Mouse (Mus musculus): ENCODE measurements around the gene Cyb561d2. TPM values are rescaled to one million over a fixed set of nuclear protein-coding genes. Genes with fewer than 3 reads are reported as not detected.

Cyb561d2 gene
- polyA plus RNA-seq, 1 experiment from 2014 or later, result 34.7 TPM

DNA sequence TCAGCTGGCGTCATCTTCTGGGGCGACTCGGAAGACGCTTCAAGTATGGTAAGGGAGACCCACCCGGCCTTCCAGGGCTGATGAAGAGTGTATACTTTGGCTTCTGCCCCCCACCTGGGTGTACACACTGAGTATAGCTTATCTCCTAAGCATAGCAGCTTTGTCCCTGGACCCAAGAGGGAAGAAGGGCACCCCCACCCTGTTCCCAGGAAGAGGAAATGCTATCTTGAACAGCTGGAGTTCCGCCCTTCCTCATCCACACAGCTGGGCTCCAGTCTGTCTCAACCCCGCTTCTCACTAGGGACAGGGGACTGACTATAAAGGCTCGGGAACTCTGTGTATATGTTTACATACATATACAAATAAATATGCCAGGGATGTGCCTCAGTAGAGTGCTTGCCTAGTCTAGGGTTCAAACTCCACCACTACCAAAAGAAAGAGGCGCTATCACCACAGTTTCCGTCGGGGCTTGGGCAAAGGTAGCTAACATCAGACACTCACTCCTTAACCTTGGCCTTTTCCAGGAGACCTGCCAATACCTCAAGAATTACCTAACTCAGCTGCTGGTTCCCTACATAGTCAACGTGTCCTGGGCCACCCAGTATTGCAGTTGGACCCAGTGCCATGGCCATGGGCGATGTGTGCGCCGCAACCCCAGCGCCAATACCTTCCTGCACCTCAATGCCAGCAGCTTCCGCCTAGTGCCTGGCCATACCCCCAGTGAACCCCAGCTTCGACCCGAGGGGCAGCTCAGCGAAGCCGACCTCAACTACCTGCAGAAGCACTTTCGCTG is 29.7 kb upstream of the Cyb561d2 start:
- peaks cover 12% of the 10 kb centered on the region; the same call in 1 of the 2 replicates for H3K4me1 ChIP-seq (ENCODE audit: insufficient read depth, low read depth, low read length)
- no peaks in the 10 kb centered on the region for H3K9me3 ChIP-seq (ENCODE audit: low read length)
- peak; percentile 52 for DNase-seq (ENCODE audit: low spot score)
- no peak overlapping the region for H3K9ac ChIP-seq (replicated peaks; ENCODE audit: low read depth)
- no peak for TF ChIP-seq CTCF (IDR thresholded peaks at IDR 0.05)
- TF ChIP-seq EP300 (IDR thresholded peaks at IDR 0.05), result peak; percentile 97
- no peaks in the 10 kb centered on the region for H3K27me3 ChIP-seq (replicated peaks; ENCODE audit: insufficient read depth, low read length)
- H3K27ac ChIP-seq (ENCODE audit: low read length), result peak overlapping the region; percentile 66
- H3K36me3 ChIP-seq (ENCODE audit: insufficient read depth, low read length), result peaks cover 8% of the 10 kb centered on the region; the same call in 1 of the 2 replicates
- 78% methylated on average over 22 of the region's 22 CpGs for WGBS
- ATAC-seq, result peak; percentile 6
- no peak overlapping the region for H3K4me3 ChIP-seq (ENCODE audit: low read depth, low read length)
- 0 out of 2 replicates have a peak overlapping the region, but pooled peaks have one; percentile 70 for H3K4me2 ChIP-seq (replicated peaks; ENCODE audit: low read depth, low read length)

DNA sequence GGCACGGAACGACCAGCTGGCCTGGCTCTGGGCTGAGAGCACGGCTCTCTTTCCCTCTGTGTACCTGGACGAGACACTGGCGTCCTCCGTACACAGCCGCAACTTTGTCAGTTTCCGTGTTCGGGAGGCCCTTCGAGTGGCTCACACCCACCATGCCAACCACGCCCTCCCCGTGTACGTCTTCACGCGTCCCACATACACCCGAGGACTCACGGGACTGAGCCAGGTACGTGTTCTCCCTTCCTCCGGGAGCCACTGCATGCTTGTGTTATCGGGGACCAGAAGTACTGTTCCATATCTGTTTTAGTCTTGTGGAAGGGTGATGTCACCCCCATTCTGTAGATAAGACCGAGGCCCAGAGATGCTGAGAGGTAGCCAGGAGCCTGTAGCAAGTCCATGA is 28.9 kb upstream of the Cyb561d2 start:
- Histone ChIP-seq H3K9ac (replicated peaks; ENCODE audit: low read depth) (no peak overlapping the region), H3K36me3 (ENCODE audit: insufficient read depth, low read length) (peaks cover 8% of the 10 kb centered on the region; the same call in 1 of the 2 replicates), H3K27me3 (replicated peaks; ENCODE audit: insufficient read depth, low read length) (no peaks in the 10 kb centered on the region), H3K9me3 (ENCODE audit: low read length) (no peaks in the 10 kb centered on the region), H3K27ac (ENCODE audit: low read length) (peak overlapping the region; percentile 29), H3K4me3 (ENCODE audit: low read depth, low read length) (peak overlapping the region; percentile 63; the same call in 1 of the 2 replicates), H3K4me1 (ENCODE audit: insufficient read depth, low read depth, low read length) (peaks cover 10% of the 10 kb centered on the region; the same call in 1 of the 2 replicates), H3K4me2 (replicated peaks; ENCODE audit: low read depth, low read length) (peak overlapping the region; percentile 70)
- DNase-seq (ENCODE audit: low spot score) (peak; percentile 45), ATAC-seq (no peak)
- TF ChIP-seq CTCF (IDR thresholded peaks at IDR 0.05) (no peak), EP300 (IDR thresholded peaks at IDR 0.05) (no peak)
- WGBS, result 64% methylated on average over 21 of the region's 21 CpGs

- peak overlapping the region; percentile 92 for H3K27ac ChIP-seq (ENCODE audit: low read length)
These were observed 28.0 kb upstream of the Cyb561d2 start for GRCm38 (mm10) chr9:107570016-107570415.

GRCm38 (mm10) chr9:107569270-107569669 is 27.3 kb upstream of the Cyb561d2 start:
- peak; percentile 53 for DNase-seq (ENCODE audit: low spot score)
- H3K36me3 ChIP-seq (ENCODE audit: insufficient read depth, low read length), result peaks cover 8% of the 10 kb centered on the region; the same call in 1 of the 2 replicates
- 1% methylated on average over 22 of the region's 23 CpGs for WGBS
- H3K9ac ChIP-seq (replicated peaks; ENCODE audit: low read depth), result peak overlapping the region; percentile 41
- peak overlapping the region; percentile 92 for H3K27ac ChIP-seq (ENCODE audit: low read length)
- TF ChIP-seq CTCF (IDR thresholded peaks at IDR 0.05), result no peak
- no peak for TF ChIP-seq EP300 (IDR thresholded peaks at IDR 0.05)
- peaks cover 11% of the 10 kb centered on the region; the same call in 1 of the 2 replicates for H3K4me1 ChIP-seq (ENCODE audit: insufficient read depth, low read depth, low read length)
- H3K9me3 ChIP-seq (ENCODE audit: low read length), result no peaks in the 10 kb centered on the region
- H3K4me2 ChIP-seq (replicated peaks; ENCODE audit: low read depth, low read length), result peak overlapping the region; percentile 70
- H3K4me3 ChIP-seq (ENCODE audit: low read depth, low read length), result peak overlapping the region; percentile 63
- H3K27me3 ChIP-seq (replicated peaks; ENCODE audit: insufficient read depth, low read length), result no peaks in the 10 kb centered on the region
- ATAC-seq, result peak; percentile 3

More at GRCm38 (mm10) chr9:107570016-107570415, 28.0 kb upstream of the Cyb561d2 start:
- no peak for ATAC-seq
- H3K36me3 ChIP-seq (ENCODE audit: insufficient read depth, low read length), result peaks cover 8% of the 10 kb centered on the region; the same call in 1 of the 2 replicates
- peak overlapping the region; percentile 70 for H3K4me2 ChIP-seq (replicated peaks; ENCODE audit: low read depth, low read length)
- H3K4me1 ChIP-seq (ENCODE audit: insufficient read depth, low read depth, low read length), result peaks cover 10% of the 10 kb centered on the region; the same call in 1 of the 2 replicates
- TF ChIP-seq EP300 (IDR thresholded peaks at IDR 0.05), result no peak
- TF ChIP-seq CTCF (IDR thresholded peaks at IDR 0.05), result peak; percentile 23; the same call in 1 of the 2 replicates
- H3K27me3 ChIP-seq (replicated peaks; ENCODE audit: insufficient read depth, low read length), result no peaks in the 10 kb centered on the region
- no peaks in the 10 kb centered on the region for H3K9me3 ChIP-seq (ENCODE audit: low read length)
- no peak for DNase-seq (ENCODE audit: low spot score)
- peak overlapping the region; percentile 63 for H3K4me3 ChIP-seq (ENCODE audit: low read depth, low read length)
- WGBS, result 24% methylated on average over 13 of the region's 13 CpGs
- H3K9ac ChIP-seq (replicated peaks; ENCODE audit: low read depth), result peak overlapping the region; percentile 41

DNA sequence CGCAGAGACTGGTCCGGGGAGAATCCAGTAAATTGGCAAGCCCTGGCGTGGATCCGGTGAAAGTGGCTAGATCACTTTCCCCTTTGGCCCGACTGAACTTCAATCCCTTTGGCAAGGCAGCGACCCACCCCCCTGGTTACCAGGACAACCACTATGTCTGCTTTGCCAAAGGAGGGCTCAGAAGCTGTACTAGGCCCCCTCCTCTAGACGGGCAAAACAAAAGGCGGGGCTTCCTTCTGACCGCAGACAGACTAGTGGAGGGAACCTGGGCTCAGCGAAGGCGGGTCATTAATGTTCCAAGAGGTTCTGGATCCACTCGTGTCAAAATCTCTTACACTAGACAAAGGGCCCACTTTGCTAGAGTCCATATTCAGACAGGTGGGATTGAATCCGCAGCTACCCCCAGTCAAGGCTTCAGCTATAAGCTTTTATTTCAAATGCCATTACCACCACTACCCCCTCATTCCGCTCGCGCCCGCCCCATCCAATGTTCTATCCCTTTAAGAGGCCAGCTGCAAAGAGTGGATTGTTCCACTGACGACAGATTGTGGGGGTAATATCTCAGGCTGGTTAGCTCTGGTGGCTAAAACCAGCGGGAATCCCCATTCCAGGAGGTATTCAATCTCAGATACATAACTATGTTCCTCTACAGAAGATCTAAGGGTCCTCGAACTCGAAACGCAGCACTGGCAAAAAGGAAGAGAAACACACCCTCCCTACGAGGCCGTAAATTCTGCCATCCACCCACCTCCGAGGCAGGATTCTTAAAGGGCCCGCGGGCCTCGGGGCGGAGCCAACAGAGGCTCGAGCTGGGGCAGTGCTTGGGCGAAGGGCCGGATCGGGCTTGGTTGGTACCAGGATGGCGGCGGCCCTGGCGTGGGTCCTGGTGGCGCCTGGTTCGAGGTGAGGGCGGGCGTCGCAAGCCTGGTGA is 26.6 kb upstream of the Cyb561d2 start:
- WGBS, result under 1% methylated on average over 41 of the region's 41 CpGs
- Histone ChIP-seq H3K4me3 (ENCODE audit: low read depth, low read length) (peak overlapping the region; percentile 63), H3K27ac (ENCODE audit: low read length) (peak overlapping the region; percentile 92), H3K27me3 (replicated peaks; ENCODE audit: insufficient read depth, low read length) (no peaks in the 10 kb centered on the region), H3K9ac (replicated peaks; ENCODE audit: low read depth) (peak overlapping the region; percentile 41), H3K4me2 (replicated peaks; ENCODE audit: low read depth, low read length) (peak overlapping the region; percentile 70), H3K36me3 (ENCODE audit: insufficient read depth, low read length) (peaks cover 8% of the 10 kb centered on the region; the same call in 1 of the 2 replicates), H3K9me3 (ENCODE audit: low read length) (no peaks in the 10 kb centered on the region), H3K4me1 (ENCODE audit: insufficient read depth, low read depth, low read length) (peaks cover 17% of the 10 kb centered on the region; the same call in 1 of the 2 replicates)
- DNase-seq (ENCODE audit: low spot score) (peak; percentile 95), ATAC-seq (peak; percentile 68)
- peak; percentile 69 for TF ChIP-seq EP300 (IDR thresholded peaks at IDR 0.05)
- no peak for TF ChIP-seq CTCF (IDR thresholded peaks at IDR 0.05)
